Mouse (Mus musculus) MN1 (cell line): ENCODE data around the gene Trpc3.
"Not testable (repeated sequence)": the region's sequence is repeated elsewhere in the genome, so short reads cannot be mapped to it uniquely, and the experiment has no call there.

Source experiments
- DNase-seq: peaks from one replicate; pipeline ENCODE4 v3.0.0-alpha.2; 2016; ENCODE audit warnings: low spot score

The Trpc3 gene

GRCm38 (mm10) chr3:36689392-36690291, at the start of gene Trpc3:
Gene Trpc3 (minus strand): TSS chr3:36690167.
- DNase-seq = no peak

DNA sequence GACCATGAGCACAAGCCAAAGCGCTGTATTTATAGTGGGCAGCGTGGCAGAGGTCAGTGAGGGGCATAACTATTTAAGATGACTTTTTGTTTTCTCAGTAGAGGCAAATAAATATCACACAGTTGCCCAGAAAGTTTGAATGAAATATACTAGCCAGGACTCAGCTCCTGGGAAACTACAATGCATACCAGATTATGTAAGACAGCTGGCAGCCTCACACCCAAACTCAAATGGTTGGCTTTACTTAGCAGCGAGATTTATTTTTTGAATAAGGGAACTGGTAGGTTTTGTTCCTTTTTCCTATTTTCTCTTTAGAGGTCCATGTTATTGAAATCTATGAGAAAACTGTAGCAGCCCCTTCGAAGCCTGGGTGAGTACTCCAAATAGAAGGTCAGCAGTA, 48.1 kb upstream of the Trpc3 start:
- DNase-seq = no peak

DNA sequence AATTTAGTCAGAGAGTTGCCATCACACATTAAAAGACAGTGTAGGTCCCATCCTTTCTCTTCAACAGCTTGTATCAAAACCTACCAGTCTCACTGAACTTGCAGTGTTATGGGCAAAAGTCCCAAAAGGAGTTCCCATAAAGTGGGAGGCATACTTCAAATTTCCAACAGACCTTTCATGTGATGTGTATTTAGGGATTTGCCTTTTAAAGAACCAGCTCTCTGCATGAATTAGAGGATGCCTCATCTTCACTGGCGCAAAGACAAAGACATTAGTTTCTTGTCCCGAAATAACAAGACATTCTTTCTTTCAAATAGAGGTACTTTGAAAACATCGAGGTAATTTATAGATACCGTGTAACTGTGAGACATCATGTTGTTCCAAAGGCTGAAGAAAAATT, 43.1 kb upstream of the Trpc3 start:
- DNase-seq = no peak

GRCm38 (mm10) chr3:36726545-36726944, 36.6 kb upstream of the Trpc3 start:
- no peak for DNase-seq

DNA sequence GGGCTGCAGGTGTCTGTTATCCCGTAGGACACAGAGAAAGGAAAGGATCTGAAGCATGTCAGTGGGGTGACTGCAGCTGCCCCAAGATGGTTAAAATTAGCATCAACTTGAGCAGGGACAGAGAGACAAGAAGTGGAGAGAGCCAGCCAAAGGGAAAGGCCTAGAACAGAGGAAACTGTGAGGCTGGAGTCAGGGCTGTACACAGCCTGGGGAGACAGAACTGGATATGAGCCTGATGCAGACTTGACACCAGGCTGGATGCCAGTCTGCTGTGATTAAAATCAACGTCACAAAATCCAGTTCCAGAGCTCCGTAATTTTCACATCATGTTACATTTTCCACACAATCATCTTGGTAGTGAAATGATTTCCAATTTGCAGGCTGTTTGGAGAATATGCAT, 31.9 kb upstream of the Trpc3 start:
- DNase-seq = no peak

GRCm38 (mm10) chr3:36709521-36709920, 19.6 kb upstream of the Trpc3 start:
- no peak for DNase-seq

DNA sequence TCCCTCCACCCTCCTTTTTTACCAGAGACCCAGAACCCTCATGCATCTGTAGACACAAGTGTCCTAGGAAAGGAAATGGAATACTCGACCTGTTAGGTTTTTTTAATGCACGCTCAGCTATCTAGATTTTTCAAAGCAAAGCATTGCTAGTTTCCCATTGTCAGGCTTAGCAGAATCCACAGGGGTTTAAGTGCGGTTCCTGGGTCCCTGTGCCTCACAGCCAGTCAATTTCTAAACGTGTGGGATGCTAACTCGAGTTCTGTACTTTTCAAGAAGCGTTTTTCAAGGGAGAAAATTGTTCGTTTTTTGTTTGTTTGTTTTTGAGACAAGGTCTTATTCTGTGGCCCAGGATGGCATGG, 304 bp upstream of the Trpc3 start:
- no peak for DNase-seq

DNA sequence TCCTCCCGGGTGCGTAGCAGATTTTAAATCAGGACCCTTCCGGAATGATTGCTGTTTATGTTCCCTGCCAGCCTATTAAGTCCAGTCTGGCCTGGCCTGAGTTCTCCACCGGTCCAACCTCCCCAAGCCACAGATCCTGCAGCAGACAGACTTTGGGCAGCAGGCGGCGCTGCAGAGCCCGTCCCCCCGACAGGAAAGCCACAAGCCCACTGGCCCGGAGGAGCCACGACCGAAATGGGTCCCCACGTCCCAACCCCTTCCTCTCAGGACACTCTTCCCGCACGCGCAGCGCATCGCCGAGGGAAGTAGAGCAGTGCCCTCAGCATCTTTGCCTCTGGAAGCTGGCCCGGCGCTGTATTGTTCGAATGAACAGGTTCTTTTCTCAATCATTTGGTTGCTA, 1.1 kb downstream of the Trpc3 start:
- DNase-seq = no peak

- no peak for DNase-seq
These were observed 14.1 kb downstream of the Trpc3 start for GRCm38 (mm10) chr3:36675822-36676221.

- no peak for DNase-seq
These were observed 22.2 kb downstream of the Trpc3 start for GRCm38 (mm10) chr3:36667814-36668213.

DNA sequence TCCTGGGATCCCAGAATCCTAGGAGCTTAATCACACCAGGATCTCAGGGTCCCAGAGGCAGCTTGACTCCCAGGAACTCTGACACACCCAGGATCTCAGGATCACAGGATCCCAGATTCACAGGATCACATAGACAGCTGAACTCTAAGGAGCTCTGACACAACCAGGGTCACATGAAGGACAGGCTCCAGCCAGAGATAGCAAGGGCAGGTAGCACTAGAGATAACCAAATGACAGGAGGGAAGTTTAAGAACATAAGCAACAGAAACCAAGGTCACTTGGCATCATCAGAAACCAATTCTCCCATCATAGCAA, 44.8 kb downstream of the Trpc3 start:
- not testable (repeated sequence) for DNase-seq

DNA sequence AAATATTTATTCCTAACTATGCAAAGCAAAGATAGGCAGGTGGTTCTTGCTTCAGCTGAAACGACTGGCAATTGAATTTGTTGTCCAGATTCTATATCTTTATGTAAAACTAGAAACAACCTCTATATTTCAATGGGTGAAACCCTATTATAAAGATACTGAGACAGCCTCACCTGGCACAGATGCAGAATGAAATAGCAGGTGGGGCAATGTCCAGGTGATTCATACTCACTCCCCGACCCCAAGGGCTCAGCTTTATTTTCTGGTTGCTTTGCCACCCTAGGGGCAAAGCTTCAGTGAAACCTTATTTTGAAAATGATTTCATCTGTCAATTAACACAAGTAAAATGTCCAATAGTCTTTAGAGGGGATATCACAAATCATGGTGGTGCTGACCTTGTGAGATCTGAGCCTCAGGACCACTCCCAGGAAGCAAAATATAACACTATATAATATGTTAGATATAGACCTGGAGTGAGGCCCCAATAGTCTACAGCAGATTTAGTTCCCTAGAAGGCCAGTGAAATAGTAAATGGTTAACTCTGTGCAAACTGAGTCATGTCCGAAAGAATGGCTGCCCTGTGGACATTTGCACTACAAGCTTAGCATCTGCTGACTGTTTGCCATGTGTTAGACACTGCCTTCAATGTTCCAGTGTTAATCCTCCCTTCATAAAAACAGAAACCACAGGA, 45.3 kb downstream of the Trpc3 start:
- no peak for DNase-seq

DNA sequence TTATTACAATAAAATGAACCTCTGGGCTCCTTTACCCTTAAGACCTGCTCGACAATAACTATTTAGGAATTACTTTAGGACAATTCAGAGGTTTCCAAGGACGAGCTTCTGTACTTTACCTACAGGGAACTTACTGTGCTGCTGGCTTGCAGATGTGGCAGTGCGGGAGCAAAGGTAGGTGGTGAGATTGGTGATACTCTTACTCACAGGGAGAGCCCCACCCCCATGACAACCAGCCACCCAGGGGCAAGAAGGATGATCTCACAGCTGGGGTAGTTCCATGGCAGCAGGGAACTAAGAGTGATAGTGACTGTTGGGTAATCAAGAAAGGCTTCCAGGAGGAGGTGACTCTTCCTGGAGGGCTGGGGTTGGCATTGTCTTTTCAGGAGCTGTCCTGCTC, 46.6 kb downstream of the Trpc3 start:
- DNase-seq = no peak

- DNase-seq = no peak
These were observed 47.2 kb downstream of the Trpc3 start for GRCm38 (mm10) chr3:36642736-36643135.

GRCm38 (mm10) chr3:36640787-36641186, 49.2 kb downstream of the Trpc3 start:
- no peak for DNase-seq

DNA sequence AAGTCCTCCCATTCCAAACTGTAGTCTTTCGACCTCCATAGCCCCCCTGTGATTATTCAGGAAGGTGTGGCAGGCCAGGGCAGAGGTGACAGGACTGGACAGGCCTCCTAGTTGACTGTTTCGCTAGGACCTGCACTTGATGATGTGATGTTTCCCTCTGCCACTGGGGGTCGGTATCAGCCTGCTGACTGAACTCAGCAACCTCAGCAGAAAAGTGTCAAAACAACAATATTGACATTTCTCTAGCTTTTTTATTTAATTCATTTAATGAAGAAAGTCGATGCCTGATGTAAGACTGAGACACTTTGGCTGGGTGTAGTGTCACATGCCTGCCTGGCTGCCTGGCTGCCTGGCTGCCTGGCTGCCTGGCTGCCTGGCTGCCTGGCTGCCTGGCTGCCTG, 54.5 kb downstream of the Trpc3 start:
- peak; percentile 30 for DNase-seq

DNA sequence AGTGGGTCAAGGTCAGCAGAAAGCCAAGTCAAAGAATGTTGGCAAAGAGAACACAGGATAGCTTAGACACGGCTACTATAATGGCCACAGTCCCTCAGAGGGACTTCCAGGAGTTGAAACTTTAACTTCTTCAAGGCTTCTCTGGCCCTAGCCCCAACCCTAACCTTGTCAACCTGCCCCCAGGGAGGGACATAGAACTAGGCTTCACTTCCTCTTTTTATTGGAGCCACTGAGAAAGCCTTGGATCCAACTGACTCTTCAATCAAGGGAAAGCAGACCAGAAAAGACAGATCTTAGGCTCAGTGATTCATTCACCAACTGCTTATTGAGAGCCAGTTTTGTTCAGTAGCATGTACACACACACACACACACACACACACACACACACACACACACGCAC, 63.2 kb downstream of the Trpc3 start:
- DNase-seq = no peak

DNA sequence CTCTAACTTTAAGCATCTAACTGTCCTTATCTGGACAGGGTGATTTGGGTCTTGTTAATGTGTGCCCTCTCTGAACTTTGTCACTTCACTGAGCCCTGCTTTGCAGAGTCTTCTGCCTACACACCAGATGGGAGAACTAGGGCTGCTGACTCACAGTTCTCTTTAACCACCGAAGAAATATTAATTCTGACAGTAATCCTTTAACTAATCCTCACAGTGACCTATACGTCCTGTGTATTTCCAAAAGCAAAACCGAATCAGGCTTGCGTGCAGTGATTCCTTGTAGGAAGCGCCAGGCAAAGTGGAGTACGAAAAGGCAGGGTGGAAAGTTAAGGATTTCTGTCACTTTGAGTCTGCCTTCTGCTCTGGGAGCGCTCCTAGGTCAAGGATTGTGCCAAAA, 71.8 kb downstream of the Trpc3 start:
- no peak for DNase-seq

GRCm38 (mm10) chr3:36613908-36614255, 76.1 kb downstream of the Trpc3 start:
- no peak for DNase-seq

- peak; percentile 97 for DNase-seq
These were observed 76.6 kb downstream of the Trpc3 start, which contains the start of gene Bbs7 for GRCm38 (mm10) chr3:36613202-36613907. Gene Bbs7 (minus strand): TSS chr3:36613477.

DNA sequence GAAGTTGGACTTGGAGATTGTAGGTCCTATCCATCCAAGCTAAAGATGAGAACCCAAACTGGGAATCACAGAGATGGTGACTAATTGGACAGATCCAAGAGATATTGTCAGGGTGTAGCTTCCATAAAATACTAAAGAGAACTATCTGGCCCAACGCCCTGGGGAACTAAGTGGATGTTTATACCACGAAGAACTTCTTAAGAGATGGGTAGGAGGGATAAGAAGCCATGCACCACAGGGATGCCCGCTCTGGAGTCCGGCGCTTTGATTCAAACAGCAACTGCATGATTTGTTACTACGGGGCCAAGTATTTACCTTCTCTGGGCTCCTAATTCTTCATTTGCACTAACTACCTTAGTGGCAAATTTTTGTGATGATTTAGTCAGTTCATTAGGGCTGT, 77.3 kb downstream of the Trpc3 start:
- DNase-seq = peak; percentile 32

DNA sequence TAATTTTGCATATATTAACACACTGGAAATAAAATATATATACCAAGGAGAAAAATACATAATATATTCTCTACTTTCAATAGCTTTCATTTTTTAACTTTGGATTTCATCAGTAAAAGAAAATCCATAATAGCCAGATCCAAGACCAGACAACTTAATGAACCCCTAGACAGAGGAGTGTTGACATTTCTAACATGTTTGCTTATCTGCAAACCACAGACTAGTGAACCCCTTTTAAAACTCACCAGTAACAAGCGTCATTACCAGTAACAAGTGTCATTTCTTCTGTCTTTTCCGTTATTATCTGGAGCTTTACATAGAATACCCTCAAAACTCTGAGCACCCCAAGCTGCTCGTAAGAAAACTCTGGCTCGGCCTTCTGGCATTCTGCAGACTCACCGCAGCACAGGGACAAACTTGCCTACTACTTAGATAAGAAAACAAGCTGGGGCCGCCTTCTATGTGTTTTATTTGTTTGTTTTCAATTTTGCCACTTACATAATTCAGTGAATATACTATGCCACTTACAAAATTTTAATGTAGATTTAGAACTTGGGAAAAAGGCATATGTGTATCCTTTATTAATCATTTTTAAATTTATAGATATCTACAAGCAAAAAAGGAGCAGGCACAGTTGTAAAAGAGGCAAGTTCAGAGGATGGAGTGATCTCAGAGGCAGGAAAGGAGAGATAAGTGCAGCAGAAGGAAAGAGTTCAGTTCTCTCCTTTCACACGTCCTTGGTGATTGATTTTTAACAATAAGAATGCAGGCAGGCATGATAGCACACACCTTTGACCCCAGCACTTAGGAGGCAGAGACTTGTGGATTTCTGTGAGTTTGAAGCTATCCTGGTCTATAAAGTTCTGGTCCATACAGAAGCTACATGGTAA, 83.8 kb downstream of the Trpc3 start:
- no peak for DNase-seq
